Mouse (Mus musculus): Measurements from ENCODE around the gene Tnfrsf17. TPM values are rescaled to one million over a fixed set of nuclear protein-coding genes. Genes with fewer than 3 reads are reported as not detected.

Tnfrsf17 gene
- not detected for polyA plus RNA-seq (2014; fragmentation: Illumina TruSeq; extraction: RNeasy Lipid Tissue Mini Kit (QIAGEN cat#74804); ENCODE audit: low read depth, low replicate concordance)

DNA sequence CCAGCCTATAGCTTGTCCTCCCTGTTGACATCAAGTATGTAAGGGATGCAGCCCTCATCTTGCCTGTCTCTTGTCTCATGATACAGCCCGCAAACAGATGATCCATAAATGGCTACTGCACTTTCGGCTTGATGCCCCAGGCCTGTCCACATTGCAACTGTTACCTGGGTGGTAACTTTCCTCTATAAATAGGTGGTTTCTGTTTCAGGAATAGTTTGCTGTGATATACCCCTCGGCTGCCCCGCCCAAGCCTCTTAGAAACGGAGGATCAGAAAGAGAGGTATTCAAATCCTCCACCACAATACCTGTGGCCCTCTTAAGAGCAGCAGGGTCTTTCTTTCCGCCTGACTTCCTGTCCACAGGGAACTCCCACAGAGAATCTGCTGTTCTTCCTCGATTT, at the start of gene Tnfrsf17:
Gene Tnfrsf17, plus strand, starts transcription at position 301 of the 400 bp plus-strand sequence.

DNA sequence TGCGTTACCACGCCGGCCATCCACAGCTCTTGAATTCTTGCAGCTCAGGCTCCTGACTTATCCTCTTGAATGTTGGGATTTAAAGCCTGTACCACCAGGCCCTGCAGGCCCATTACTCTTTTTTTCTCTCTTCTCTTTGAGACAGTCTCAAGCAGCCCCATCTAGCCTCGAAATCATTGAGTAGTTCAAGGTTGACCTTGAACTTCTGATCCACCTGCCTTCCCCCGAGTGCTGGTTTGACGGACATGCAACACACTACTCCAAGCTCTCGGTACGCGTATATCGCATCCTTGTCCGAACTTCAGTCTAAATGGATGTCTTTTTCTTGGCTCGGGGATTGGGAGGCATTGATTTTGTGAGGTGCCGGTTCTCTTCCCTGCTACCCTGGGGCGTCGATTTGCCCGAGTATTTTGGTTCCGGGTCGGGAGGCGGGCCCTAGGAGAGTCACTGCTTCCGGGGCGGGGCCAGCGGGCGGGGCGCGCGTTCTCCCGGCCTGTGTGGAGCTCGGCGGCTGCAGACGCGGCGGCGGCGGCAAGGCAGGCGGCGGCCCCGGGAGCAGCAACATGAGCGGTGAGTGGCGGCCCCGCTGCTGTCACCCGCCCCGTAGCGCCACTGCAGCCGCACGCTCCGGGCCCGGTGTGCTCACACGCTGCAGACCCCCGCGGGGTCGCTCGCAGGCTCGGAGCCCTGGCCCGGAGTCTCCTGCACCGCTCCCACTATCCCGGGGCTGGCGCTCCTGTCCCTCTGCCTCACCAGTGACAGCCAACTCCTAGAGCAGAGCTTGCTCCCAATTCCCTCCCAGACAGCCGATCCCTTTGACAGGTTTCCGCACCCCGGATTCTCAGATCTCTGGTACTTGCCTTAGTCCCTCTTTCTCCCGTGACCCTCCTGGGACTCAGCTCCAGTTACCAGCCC, 9.1 kb downstream of the Tnfrsf17 start, which contains the start of gene Snx29:
Gene Snx29, plus strand, starts transcription at position 500 of the 915 bp plus-strand sequence.

Other genes with a start within 250 kb of the Tnfrsf17 start
- 40.5 TPM for gene Litaf, start 247.7 kb upstream of the Tnfrsf17 start, polyA plus RNA-seq (2014; fragmentation: Illumina TruSeq; extraction: RNeasy Lipid Tissue Mini Kit (QIAGEN cat#74804); ENCODE audit: low read depth, low replicate concordance)
- 18.9 TPM for gene Txndc11, start 179.2 kb upstream of the Tnfrsf17 start, polyA plus RNA-seq (2014; fragmentation: Illumina TruSeq; extraction: RNeasy Lipid Tissue Mini Kit (QIAGEN cat#74804); ENCODE audit: low read depth, low replicate concordance)
- 118 TPM for gene Zc3h7a, start 137.4 kb upstream of the Tnfrsf17 start, polyA plus RNA-seq (2014; fragmentation: Illumina TruSeq; extraction: RNeasy Lipid Tissue Mini Kit (QIAGEN cat#74804); ENCODE audit: low read depth, low replicate concordance)
- gene Rsl1d1, start 110.5 kb upstream of the Tnfrsf17 start, polyA plus RNA-seq (2014; fragmentation: Illumina TruSeq; extraction: RNeasy Lipid Tissue Mini Kit (QIAGEN cat#74804); ENCODE audit: low read depth, low replicate concordance), result 140 TPM
- gene Gspt1, start 59.5 kb upstream of the Tnfrsf17 start, polyA plus RNA-seq (2014; fragmentation: Illumina TruSeq; extraction: RNeasy Lipid Tissue Mini Kit (QIAGEN cat#74804); ENCODE audit: low read depth, low replicate concordance), result 370 TPM
- 19.2 TPM for gene Snx29, start 9.1 kb downstream of the Tnfrsf17 start, polyA plus RNA-seq (2014; fragmentation: Illumina TruSeq; extraction: RNeasy Lipid Tissue Mini Kit (QIAGEN cat#74804); ENCODE audit: low read depth, low replicate concordance)

All from kidney, adult 10 weeks (tissue).